Mouse (Mus musculus) kidney, adult 2 months (tissue): ENCODE data around the gene Cyp1a2.

Experiments
- CTCF ChIP-seq: fragments of 200-500 bp; conservative IDR thresholded peaks from 2 replicates; pipeline ENCODE4 v1.5.1; 2011; ENCODE audit warnings: low read depth, mild to moderate bottlenecking, control low read depth, low read length, moderate library complexity, mixed read lengths; ENCODE audit not compliant: insufficient read depth, insufficient read length
- POLR2A ChIP-seq: fragments of 200-500 bp; IDR thresholded peaks from one replicate; pipeline ENCODE4 v1.6.1; 2011; ENCODE audit warnings: low read depth, low read length, control low read depth

DNA sequence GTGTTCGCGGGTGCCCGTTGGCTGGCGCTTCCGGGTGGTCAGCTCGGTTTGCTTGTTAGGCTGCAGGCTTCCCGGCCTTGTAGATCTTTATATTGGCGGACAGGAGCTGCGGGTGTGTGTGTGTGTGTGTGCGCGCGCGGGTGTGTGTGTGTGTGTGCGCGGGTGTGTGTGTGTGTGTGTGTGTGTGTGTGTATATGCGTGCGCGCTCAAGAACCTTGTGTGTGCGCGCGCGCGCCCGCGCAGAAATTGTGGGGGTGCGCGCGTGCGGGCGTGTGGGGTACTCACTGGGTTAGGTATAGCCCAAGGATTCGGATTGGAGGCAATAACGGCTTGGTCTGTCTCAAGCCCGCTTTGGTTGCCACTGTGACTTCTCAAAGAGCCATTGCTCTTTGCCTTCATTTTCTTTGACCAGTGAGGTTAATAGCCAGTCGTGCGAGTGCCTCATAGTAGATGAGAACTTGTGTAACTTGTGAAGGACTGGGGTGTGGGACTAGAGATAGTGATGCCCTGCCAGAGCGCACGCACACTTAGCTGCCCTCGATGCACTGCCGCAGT, 25.3 kb upstream of the Cyp1a2 start:
- TF ChIP-seq CTCF (no peak), POLR2A (no peak)
